Mouse (Mus musculus): ENCODE data around the gene Rem2. TPM values are rescaled to one million over a fixed set of nuclear protein-coding genes. Genes with fewer than 3 reads are reported as not detected.

Gene Rem2
- total and polyA plus RNA-seq, 2 experiments = 0.10 TPM; not detected in 1

GRCm38 (mm10) chr14:54528007-54528393 is 52.1 kb downstream of the Rem2 start:
- no peaks in the 10 kb centered on the region for H3K36me3 ChIP-seq (ENCODE audit: control insufficient read depth, insufficient read depth, low read length)
- no peaks in the 10 kb centered on the region for H3K79me2 ChIP-seq (ENCODE audit: control insufficient read depth, insufficient read depth, low read length)
- H3K4me1 ChIP-seq (ENCODE audit: control insufficient read depth, insufficient read depth, low read length) = no peaks in the 10 kb centered on the region; the same call in 1 of the 2 replicates
- H3K27me3 ChIP-seq (ENCODE audit: control insufficient read depth, insufficient read depth, low read length) = no peaks in the 10 kb centered on the region
- no peak for DNase-seq (ENCODE audit: extremely low read depth, low read depth, low spot score)
- H3K9ac ChIP-seq (ENCODE audit: low read depth, low read length) = no peak overlapping the region
- no peak overlapping the region for H3K27ac ChIP-seq (replicated peaks; ENCODE audit: insufficient read depth, low read depth, low read length)
- TF ChIP-seq POLR2A (IDR thresholded peaks at IDR 0.05; ENCODE audit: extremely low read depth, insufficient read depth, low read length) (no peak), CTCF (IDR thresholded peaks at IDR 0.05; ENCODE audit: low read depth, low read length) (no peak)
- H3K4me3 ChIP-seq (ENCODE audit: insufficient read depth, low read depth, low read length) = no peak overlapping the region
- WGBS = 30% methylated on average over 5 of the region's 5 CpGs

GRCm38 (mm10) chr14:54528446-54529111 is 52.7 kb downstream of the Rem2 start:
- TF ChIP-seq CTCF (IDR thresholded peaks at IDR 0.05; ENCODE audit: low read depth, low read length) (peak; percentile 87), POLR2A (IDR thresholded peaks at IDR 0.05; ENCODE audit: extremely low read depth, insufficient read depth, low read length) (no peak)
- 12% methylated on average over 17 of the region's 17 CpGs for WGBS
- no peaks in the 10 kb centered on the region; the same call in 1 of the 2 replicates for H3K4me1 ChIP-seq (ENCODE audit: control insufficient read depth, insufficient read depth, low read length)
- H3K79me2 ChIP-seq (ENCODE audit: control insufficient read depth, insufficient read depth, low read length) = no peaks in the 10 kb centered on the region
- H3K4me3 ChIP-seq (ENCODE audit: insufficient read depth, low read depth, low read length) = no peak overlapping the region
- H3K27ac ChIP-seq (replicated peaks; ENCODE audit: insufficient read depth, low read depth, low read length) = no peak overlapping the region
- no peak overlapping the region for H3K9ac ChIP-seq (ENCODE audit: low read depth, low read length)
- H3K27me3 ChIP-seq (ENCODE audit: control insufficient read depth, insufficient read depth, low read length) = no peaks in the 10 kb centered on the region
- no peaks in the 10 kb centered on the region for H3K36me3 ChIP-seq (ENCODE audit: control insufficient read depth, insufficient read depth, low read length)
- DNase-seq (ENCODE audit: extremely low read depth, low read depth, low spot score) = peak; percentile 34

Other genes starting within 250 kb of the Rem2 start
- gene Dad1, start 222.0 kb upstream of the Rem2 start, total RNA-seq (2014; rRNA removed) = 39.4 and 57.1 TPM in 2 replicates
- gene Dad1, start 222.0 kb upstream of the Rem2 start, polyA plus RNA-seq (2012; rRNA removed) = 546 and 638 TPM in 2 replicates
- 22.1 and 25.2 TPM in 2 replicates for gene Abhd4, start 221.9 kb upstream of the Rem2 start, total RNA-seq (2014; rRNA removed)
- 33.5 and 38.4 TPM in 2 replicates for gene Abhd4, start 221.9 kb upstream of the Rem2 start, polyA plus RNA-seq (2012; rRNA removed)
- gene Olfr49, start 191.2 kb upstream of the Rem2 start, total RNA-seq (2014; rRNA removed) = not detected in 2 replicates
- not detected in 2 replicates for gene Olfr49, start 191.2 kb upstream of the Rem2 start, polyA plus RNA-seq (2012; rRNA removed)
- gene Oxa1l, start 115.3 kb upstream of the Rem2 start, total RNA-seq (2014; rRNA removed) = 16.4 and 23.1 TPM in 2 replicates
- gene Oxa1l, start 115.3 kb upstream of the Rem2 start, polyA plus RNA-seq (2012; rRNA removed) = 108 and 116 TPM in 2 replicates
- 2.2 and 2.3 TPM in 2 replicates for gene Slc7a7, start 58.3 kb upstream of the Rem2 start, total RNA-seq (2014; rRNA removed)
- gene Slc7a7, start 58.3 kb upstream of the Rem2 start, polyA plus RNA-seq (2012; rRNA removed) = 2.6 and 4.1 TPM in 2 replicates
- gene Mrpl52, start 49.2 kb upstream of the Rem2 start, total RNA-seq (2014; rRNA removed) = 77.8 and 85.8 TPM in 2 replicates
- gene Mrpl52, start 49.2 kb upstream of the Rem2 start, polyA plus RNA-seq (2012; rRNA removed) = 876 and 1,262 TPM in 2 replicates
- gene Mmp14, start 44.5 kb upstream of the Rem2 start, total RNA-seq (2014; rRNA removed) = 9.0 and 12.4 TPM in 2 replicates
- 44.0 and 52.6 TPM in 2 replicates for gene Mmp14, start 44.5 kb upstream of the Rem2 start, polyA plus RNA-seq (2012; rRNA removed)
- 7.1 and 10.4 TPM in 2 replicates for gene Lrp10, start 12.0 kb upstream of the Rem2 start, total RNA-seq (2014; rRNA removed)
- 41.3 and 50.3 TPM in 2 replicates for gene Lrp10, start 12.0 kb upstream of the Rem2 start, polyA plus RNA-seq (2012; rRNA removed)
- 7.4 and 8.0 TPM in 2 replicates for gene Prmt5, start 41.4 kb downstream of the Rem2 start, total RNA-seq (2014; rRNA removed)
- 9.5 and 17.0 TPM in 2 replicates for gene Prmt5, start 41.4 kb downstream of the Rem2 start, polyA plus RNA-seq (2012; rRNA removed)
- 13.7 and 13.8 TPM in 2 replicates for gene Haus4, start 78.5 kb downstream of the Rem2 start, total RNA-seq (2014; rRNA removed)
- 7.4 and 10.9 TPM in 2 replicates for gene Haus4, start 78.5 kb downstream of the Rem2 start, polyA plus RNA-seq (2012; rRNA removed)
- gene Ajuba, start 101.5 kb downstream of the Rem2 start, total RNA-seq (2014; rRNA removed) = 3.8 TPM in 2 replicates
- 9.9 and 12.2 TPM in 2 replicates for gene Ajuba, start 101.5 kb downstream of the Rem2 start, polyA plus RNA-seq (2012; rRNA removed)
- 3.0 and 3.1 TPM in 2 replicates for gene 4931414P19Rik, start 129.9 kb downstream of the Rem2 start, total RNA-seq (2014; rRNA removed)
- gene 4931414P19Rik, start 129.9 kb downstream of the Rem2 start, polyA plus RNA-seq (2012; rRNA removed) = 2.6 and 4.3 TPM in 2 replicates
- 179 and 181 TPM in 2 replicates for gene Psmb5, start 141.9 kb downstream of the Rem2 start, total RNA-seq (2014; rRNA removed)
- 217 and 221 TPM in 2 replicates for gene Psmb5, start 141.9 kb downstream of the Rem2 start, polyA plus RNA-seq (2012; rRNA removed)
- not detected in 2 replicates for gene Psmb11, start 145.3 kb downstream of the Rem2 start, total RNA-seq (2014; rRNA removed)
- gene Psmb11, start 145.3 kb downstream of the Rem2 start, polyA plus RNA-seq (2012; rRNA removed) = not detected in 2 replicates
- gene Gm17606, start 164.9 kb downstream of the Rem2 start, total RNA-seq (2014; rRNA removed) = not detected in 2 replicates
- gene Gm17606, start 164.9 kb downstream of the Rem2 start, polyA plus RNA-seq (2012; rRNA removed) = not detected in 2 replicates
- 0.09 and 0.27 TPM in 2 replicates for gene Cdh24, start 165.3 kb downstream of the Rem2 start, total RNA-seq (2014; rRNA removed)
- 0.37 and 0.73 TPM in 2 replicates for gene Cdh24, start 165.3 kb downstream of the Rem2 start, polyA plus RNA-seq (2012; rRNA removed)
- gene 1700123O20Rik, start 210.1 kb downstream of the Rem2 start, total RNA-seq (2014; rRNA removed) = 30.6 and 36.0 TPM in 2 replicates
- gene 1700123O20Rik, start 210.1 kb downstream of the Rem2 start, polyA plus RNA-seq (2012; rRNA removed) = 36.7 and 39.0 TPM in 2 replicates
- gene Acin1, start 210.8 kb downstream of the Rem2 start, total RNA-seq (2014; rRNA removed) = 39.7 and 44.3 TPM in 2 replicates
- 39.0 and 49.1 TPM in 2 replicates for gene Acin1, start 210.8 kb downstream of the Rem2 start, polyA plus RNA-seq (2012; rRNA removed)
- not detected in 2 replicates for gene Gm29776, start 222.7 kb downstream of the Rem2 start, total RNA-seq (2014; rRNA removed)
- gene Gm29776, start 222.7 kb downstream of the Rem2 start, polyA plus RNA-seq (2012; rRNA removed) = not detected in 2 replicates
- gene Cebpe, start 236.1 kb downstream of the Rem2 start, total RNA-seq (2014; rRNA removed) = 5.6 and 7.9 TPM in 2 replicates
- 12.4 and 12.9 TPM in 2 replicates for gene Cebpe, start 236.1 kb downstream of the Rem2 start, polyA plus RNA-seq (2012; rRNA removed)